Mouse (Mus musculus) lung, embryonic 15.5 days (tissue): Measurements from ENCODE around the gene Rpia. TPM values are rescaled to one million over a fixed set of nuclear protein-coding genes. Genes with fewer than 3 reads are reported as not detected.

ENCODE experiments used
- ATAC-seq: fragments of 200-750 bp; cut with Nextera tagmentation; 2 replicates; pipeline ENCODE4 v1.8.0; 2017; ENCODE audit warnings: moderate number of reproducible peaks, borderline replicate concordance; ENCODE audit not compliant: low FRiP score, low TSS enrichment; ENCODE audit errors: extremely low read depth
- H3K27ac ChIP-seq: fragments of 300-500 bp; sonication (generic); 2 replicates; pipeline ENCODE4 v1.5.1; 2015; ENCODE audit warnings: moderate library complexity, mild to moderate bottlenecking, inconsistent platforms
- H3K27me3 ChIP-seq: fragments of 300-500 bp; sonication (generic); 2 replicates; pipeline ENCODE4 v1.6.1; 2015; ENCODE audit warnings: inconsistent platforms
- H3K36me3 ChIP-seq: fragments of 300-500 bp; sonication (generic); 2 replicates; pipeline ENCODE4 v1.6.1; 2015; ENCODE audit warnings: inconsistent platforms
- H3K4me1 ChIP-seq: fragments of 300-500 bp; sonication (generic); 2 replicates; pipeline ENCODE4 v1.6.1; 2015; ENCODE audit warnings: inconsistent platforms
- H3K4me2 ChIP-seq: fragments of 300-500 bp; sonication (generic); 2 replicates; pipeline ENCODE4 v1.6.1; 2015; ENCODE audit warnings: inconsistent platforms, mild to moderate bottlenecking, moderate library complexity
- H3K4me3 ChIP-seq: fragments of 300-500 bp; sonication (generic); 2 replicates; pipeline ENCODE4 v1.5.1; 2015; ENCODE audit warnings: mild to moderate bottlenecking, inconsistent platforms
- H3K9ac ChIP-seq: fragments of 300-500 bp; sonication (generic); 2 replicates; pipeline ENCODE4 v1.6.1; 2015; ENCODE audit warnings: inconsistent platforms
- H3K9me3 ChIP-seq: fragments of 300-500 bp; sonication (generic); 2 replicates; pipeline ENCODE4 v1.6.1; 2016; ENCODE audit warnings: inconsistent platforms
- WGBS: fragments of 180-500 bp; shearing (Covaris S2); methylation state at CpG from one replicate; pipeline ENCODE4 v1.1.7; 2015; 5-methylcytosine and 5-hydroxymethylcytosine counted together
- polyA plus RNA-seq: library from polyadenylated mRNA; unstranded; fragments of >200 nt; fragmentation: Nextera tagmentation; extraction: Ambion mirVana; gene quantifications from 2 replicates; pipeline ENCODE4 v1.2.1, GENCODE M21; 2015

Rpia gene
- polyA plus RNA-seq, 1 experiment from 2014 or later: 2.5 TPM

- H3K4me1 ChIP-seq: no peaks in the 10 kb centered on the region
- no peak overlapping the region for H3K4me3 ChIP-seq
- no peak overlapping the region for H3K27ac ChIP-seq
- H3K36me3 ChIP-seq: no peaks in the 10 kb centered on the region
- no peaks in the 10 kb centered on the region for H3K9me3 ChIP-seq
- 60% methylated on average over 12 of the region's 12 CpGs for whole genome bisulfite sequencing
- no peaks in the 10 kb centered on the region for H3K27me3 ChIP-seq
- no peak overlapping the region for H3K9ac ChIP-seq
- H3K4me2 ChIP-seq: no peak overlapping the region
- peak; percentile 49; the same call in 1 of the 2 replicates for ATAC-seq
These were observed 75.2 kb downstream of the Rpia start for GRCm38 (mm10) chr6:70716701-70717393.

Other genes with a start within 250 kb of the Rpia start
- 10.4 and 11.0 TPM in 2 replicates for gene Eif2ak3, start 52.3 kb upstream of the Rpia start, polyA plus RNA-seq
- gene Tex37, start 126.7 kb upstream of the Rpia start, polyA plus RNA-seq: not detected in 2 replicates
- gene Foxi3, start 164.3 kb upstream of the Rpia start, polyA plus RNA-seq: not detected in 2 replicates